Mouse (Mus musculus) intestine, embryonic 16.5 days (tissue): ENCODE data around the gene Cntnap1. TPM values are rescaled to one million over a fixed set of nuclear protein-coding genes. Genes with fewer than 3 reads are reported as not detected.

Experiments
- ATAC-seq: fragments of 200-750 bp; cut with Nextera tagmentation; 2 replicates; pipeline ENCODE4 v1.8.0; 2017; ENCODE audit warnings: moderate TSS enrichment, moderate library complexity
- H3K27ac ChIP-seq: fragments of 300-500 bp; sonication (generic); 2 replicates; pipeline ENCODE4 v1.5.1; 2014; ENCODE audit warnings: mild to moderate bottlenecking, low read length
- H3K27me3 ChIP-seq: fragments of 300-500 bp; sonication (generic); replicated peaks from 2 replicates; pipeline ENCODE4 v1.6.1; 2014; ENCODE audit warnings: low read length, control low read depth, mixed read lengths; ENCODE audit not compliant: control insufficient read depth, insufficient read depth
- H3K36me3 ChIP-seq: fragments of 300-500 bp; sonication (generic); 2 replicates; pipeline ENCODE4 v1.6.1; 2014; ENCODE audit warnings: low read length, control low read depth; ENCODE audit not compliant: control insufficient read depth, insufficient read depth
- H3K4me1 ChIP-seq: fragments of 300-500 bp; sonication (generic); 2 replicates; pipeline ENCODE4 v1.6.1; 2014; ENCODE audit warnings: low read length, control low read depth, mixed read lengths; ENCODE audit not compliant: control insufficient read depth, insufficient read depth
- H3K4me2 ChIP-seq: fragments of 300-500 bp; sonication (generic); 2 replicates; pipeline ENCODE4 v1.6.1; 2014; ENCODE audit warnings: low read depth, low read length, control low read depth
- H3K4me3 ChIP-seq: fragments of 300-500 bp; sonication (generic); 2 replicates; pipeline ENCODE4 v1.5.1; 2014; ENCODE audit warnings: mild to moderate bottlenecking, low read length
- H3K9ac ChIP-seq: fragments of 300-500 bp; sonication (generic); 2 replicates; pipeline ENCODE4 v1.6.1; 2014; ENCODE audit warnings: low read depth, low read length
- H3K9me3 ChIP-seq: fragments of 300-500 bp; sonication (generic); 2 replicates; pipeline ENCODE4 v1.6.1; 2016; ENCODE audit warnings: low read length, control low read depth; ENCODE audit not compliant: control insufficient read depth
- WGBS: fragments of 180-500 bp; shearing (Covaris S2); extraction: QIAGEN DNeasy Blood & Tissue Kit; methylation state at CpG from one replicate; pipeline ENCODE4 v1.1.7; 2014; 5-methylcytosine and 5-hydroxymethylcytosine counted together
- polyA plus RNA-seq: library from polyadenylated mRNA; unstranded; fragments of >200 nt; fragmentation: Nextera tagmentation; extraction: Ambion mirVana; gene quantifications from 2 replicates; pipeline ENCODE4 v1.2.1, GENCODE M21; 2015

Gene Cntnap1
- polyA plus RNA-seq, 1 experiment from 2014 or later: 0.87 TPM

DNA sequence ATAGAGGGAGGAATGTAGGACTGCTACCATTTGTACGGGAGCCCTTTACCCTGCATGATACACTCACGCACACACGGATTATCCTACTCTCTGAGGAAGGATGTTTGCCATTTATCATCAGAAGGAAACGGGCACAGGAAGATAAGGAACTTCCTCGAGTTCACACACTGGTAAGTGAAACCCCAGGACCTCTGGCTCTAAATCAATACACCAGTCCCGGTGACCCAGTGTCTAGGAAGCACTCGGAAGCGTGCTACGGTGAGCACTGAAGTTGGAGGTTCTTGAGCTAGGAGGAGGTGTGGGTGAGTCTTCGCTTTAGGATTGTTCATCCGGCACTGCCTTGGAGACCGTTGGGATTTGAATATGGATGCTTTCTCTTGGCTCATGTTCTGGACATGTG, 37.3 kb upstream of the Cntnap1 start:
- Histone ChIP-seq H3K27me3 (no peaks in the 10 kb centered on the region), H3K36me3 (no peaks in the 10 kb centered on the region), H3K9ac (no peak overlapping the region), H3K4me3 (no peak overlapping the region), H3K9me3 (no peaks in the 10 kb centered on the region), H3K4me1 (peaks cover 3% of the 10 kb centered on the region; the same call in 1 of the 2 replicates), H3K4me2 (no peak overlapping the region), H3K27ac (no peak overlapping the region)
- WGBS: 57% methylated on average over 12 of the region's 12 CpGs
- ATAC-seq: no peak

DNA sequence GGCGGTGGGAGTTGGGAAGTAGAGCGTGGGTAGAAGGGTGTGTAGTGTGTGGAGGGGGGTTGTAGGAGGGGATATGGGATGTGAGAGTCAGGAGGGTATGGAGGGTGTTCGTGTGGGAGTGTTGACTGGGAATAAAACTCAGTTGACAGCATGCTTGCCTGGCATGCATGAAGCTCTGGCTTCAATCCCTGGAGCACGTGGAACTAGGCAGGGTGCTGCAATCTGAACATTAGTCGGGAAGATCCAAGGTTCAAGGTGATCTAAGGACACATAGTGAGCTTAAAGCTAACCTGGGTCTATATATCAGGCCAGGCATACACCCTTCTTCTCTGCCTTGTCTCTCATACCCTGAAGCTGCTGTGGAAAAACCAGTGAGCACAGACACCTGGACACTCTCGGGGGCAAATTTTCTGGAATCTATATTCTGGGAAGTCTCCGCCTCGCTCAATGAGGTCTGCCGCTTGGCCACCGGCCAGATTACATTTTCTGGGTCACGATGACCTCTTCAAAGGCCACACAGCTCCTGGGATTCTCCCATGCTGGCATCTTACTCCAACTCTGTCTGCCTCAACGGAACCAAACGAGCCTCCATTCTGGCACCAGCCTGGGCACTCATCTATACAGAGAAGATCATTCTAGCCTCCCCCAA, 36.0 kb upstream of the Cntnap1 start:
- H3K4me2 ChIP-seq: no peak overlapping the region
- no peak overlapping the region for H3K4me3 ChIP-seq
- ATAC-seq: no peak
- H3K27me3 ChIP-seq: no peaks in the 10 kb centered on the region
- no peaks in the 10 kb centered on the region for H3K9me3 ChIP-seq
- WGBS: 76% methylated on average over 13 of the region's 13 CpGs
- H3K9ac ChIP-seq: no peak overlapping the region
- no peak overlapping the region for H3K27ac ChIP-seq
- H3K36me3 ChIP-seq: no peaks in the 10 kb centered on the region
- peaks cover 10% of the 10 kb centered on the region; the same call in 1 of the 2 replicates for H3K4me1 ChIP-seq

DNA sequence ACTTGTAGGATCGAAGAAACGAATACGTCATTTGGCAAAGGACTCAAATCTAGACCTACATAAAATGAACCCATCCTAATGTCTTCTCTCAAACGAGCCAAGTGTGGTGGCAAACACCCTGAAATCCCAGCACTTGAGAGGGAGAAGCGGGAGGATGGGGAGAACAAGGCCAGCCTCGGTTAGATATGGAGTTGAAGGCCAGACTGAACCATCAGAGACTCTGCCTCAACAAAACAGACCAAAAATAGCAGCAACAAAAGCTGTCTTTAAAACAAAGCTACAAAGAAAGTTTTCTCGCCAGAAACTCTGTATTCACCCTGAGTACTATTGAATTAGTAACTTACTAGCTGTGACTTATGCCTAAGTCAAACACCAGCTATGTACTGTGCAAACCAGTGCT, 33.3 kb upstream of the Cntnap1 start:
- H3K27me3 ChIP-seq: no peaks in the 10 kb centered on the region
- 77% methylated on average over 7 of the region's 7 CpGs for WGBS
- H3K36me3 ChIP-seq: no peaks in the 10 kb centered on the region
- H3K9ac ChIP-seq: no peak overlapping the region
- H3K4me3 ChIP-seq: no peak overlapping the region
- H3K27ac ChIP-seq: no peak overlapping the region
- H3K4me1 ChIP-seq: peaks cover 10% of the 10 kb centered on the region; the same call in 1 of the 2 replicates
- no peak overlapping the region for H3K4me2 ChIP-seq
- H3K9me3 ChIP-seq: no peaks in the 10 kb centered on the region
- no peak for ATAC-seq

DNA sequence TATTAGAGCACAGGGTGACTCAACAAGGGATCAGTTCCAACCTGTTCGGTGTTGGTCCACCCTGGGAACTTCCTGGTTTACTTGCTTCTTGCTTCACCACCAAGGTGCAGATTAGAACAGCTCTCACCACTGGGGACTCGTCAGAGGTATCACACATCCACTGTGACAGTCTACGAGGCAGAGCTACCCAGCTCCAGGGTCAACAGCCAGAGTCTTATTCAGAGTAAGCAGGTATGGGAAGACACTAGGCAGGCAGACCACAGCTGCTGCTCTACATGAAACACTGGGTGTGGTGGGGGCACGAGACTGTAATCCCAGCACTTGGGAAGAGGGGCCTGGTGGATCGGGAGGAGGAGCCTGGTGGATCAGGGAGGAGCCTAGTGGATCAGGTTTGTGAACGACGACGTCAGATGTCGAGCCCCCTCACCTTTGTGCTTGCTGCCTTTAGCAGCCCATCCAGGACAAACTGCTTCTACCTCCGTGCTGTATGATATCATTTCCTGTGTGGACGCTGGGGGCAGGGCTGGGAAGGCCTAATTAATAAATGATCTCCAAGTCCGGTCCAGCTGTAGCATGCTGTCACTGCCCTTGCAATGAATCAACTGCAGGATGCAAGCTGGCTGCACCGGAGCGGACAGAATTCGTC, 31.7 kb upstream of the Cntnap1 start:
- Histone ChIP-seq H3K27ac (no peak overlapping the region), H3K9me3 (no peaks in the 10 kb centered on the region), H3K36me3 (no peaks in the 10 kb centered on the region), H3K4me2 (peak overlapping the region; percentile 44), H3K4me1 (peaks cover 13% of the 10 kb centered on the region), H3K27me3 (no peaks in the 10 kb centered on the region), H3K4me3 (peak overlapping the region; percentile 12; the same call in 1 of the 2 replicates), H3K9ac (peak overlapping the region; percentile 15)
- peak; percentile 53 for ATAC-seq
- WGBS: 25% methylated on average over 15 of the region's 15 CpGs

DNA sequence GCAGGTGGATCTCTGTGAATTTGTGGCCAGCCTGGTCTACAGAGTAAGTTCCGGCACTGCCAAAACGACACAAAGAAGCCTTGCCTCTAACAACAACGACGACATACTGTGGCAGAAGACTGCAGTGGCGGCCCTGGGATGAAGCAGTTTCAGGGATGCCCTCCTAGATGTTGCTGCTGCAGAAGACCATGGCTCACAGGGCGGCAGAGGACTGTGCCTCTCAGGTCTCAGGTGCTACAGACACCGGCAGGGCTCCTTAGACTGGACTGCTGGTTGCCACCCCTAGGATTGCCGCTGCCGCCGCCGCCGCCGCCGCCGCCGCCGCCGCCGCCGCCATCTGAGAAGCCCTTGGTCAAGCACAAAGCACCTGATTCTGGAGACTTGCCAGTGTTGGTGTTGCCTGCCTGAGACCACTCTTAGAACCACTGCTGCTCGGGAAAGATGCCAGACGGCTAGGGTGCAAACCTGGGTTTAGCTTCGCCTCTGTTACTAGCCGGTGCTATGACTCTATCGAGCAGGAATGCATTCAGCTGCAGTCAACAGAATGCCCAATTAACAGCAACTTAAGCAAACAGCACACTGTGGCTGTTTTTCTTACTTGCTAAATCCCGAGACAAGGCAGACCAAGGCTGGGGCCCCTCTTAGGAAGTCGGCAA, 30.0 kb upstream of the Cntnap1 start:
- no peak for ATAC-seq
- Histone ChIP-seq H3K4me2 (peak overlapping the region; percentile 63), H3K4me1 (peaks cover 17% of the 10 kb centered on the region), H3K9me3 (no peaks in the 10 kb centered on the region), H3K36me3 (no peaks in the 10 kb centered on the region), H3K4me3 (peak overlapping the region; percentile 35), H3K9ac (peak overlapping the region; percentile 50), H3K27me3 (no peaks in the 10 kb centered on the region), H3K27ac (no peak overlapping the region)
- WGBS: 27% methylated on average over 27 of the region's 27 CpGs

DNA sequence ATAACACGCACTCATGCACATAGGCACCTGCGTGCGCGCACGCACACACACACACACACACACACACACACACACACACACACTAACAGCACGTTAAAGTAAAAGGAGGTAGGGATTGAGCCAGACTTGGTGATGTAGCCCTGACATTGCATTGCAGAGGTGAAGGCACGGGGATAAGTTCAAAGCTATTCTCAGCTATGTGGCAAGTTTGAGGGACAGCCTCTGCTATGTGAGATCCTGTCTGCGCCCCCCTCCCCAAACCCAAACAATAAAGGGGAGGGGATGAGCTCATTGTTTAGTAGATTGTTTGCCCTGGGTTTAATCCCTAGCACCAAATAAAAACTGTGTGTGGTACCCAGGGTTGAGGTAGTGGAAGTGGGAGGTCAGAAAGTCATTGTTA, 29.2 kb upstream of the Cntnap1 start:
- 83% methylated on average over 8 of the region's 8 CpGs for WGBS
- no peaks in the 10 kb centered on the region for H3K9me3 ChIP-seq
- no peak overlapping the region for H3K9ac ChIP-seq
- H3K27ac ChIP-seq: no peak overlapping the region
- H3K27me3 ChIP-seq: no peaks in the 10 kb centered on the region
- H3K36me3 ChIP-seq: no peaks in the 10 kb centered on the region
- H3K4me3 ChIP-seq: no peak overlapping the region
- ATAC-seq: no peak
- no peak overlapping the region for H3K4me2 ChIP-seq
- peaks cover 17% of the 10 kb centered on the region for H3K4me1 ChIP-seq

DNA sequence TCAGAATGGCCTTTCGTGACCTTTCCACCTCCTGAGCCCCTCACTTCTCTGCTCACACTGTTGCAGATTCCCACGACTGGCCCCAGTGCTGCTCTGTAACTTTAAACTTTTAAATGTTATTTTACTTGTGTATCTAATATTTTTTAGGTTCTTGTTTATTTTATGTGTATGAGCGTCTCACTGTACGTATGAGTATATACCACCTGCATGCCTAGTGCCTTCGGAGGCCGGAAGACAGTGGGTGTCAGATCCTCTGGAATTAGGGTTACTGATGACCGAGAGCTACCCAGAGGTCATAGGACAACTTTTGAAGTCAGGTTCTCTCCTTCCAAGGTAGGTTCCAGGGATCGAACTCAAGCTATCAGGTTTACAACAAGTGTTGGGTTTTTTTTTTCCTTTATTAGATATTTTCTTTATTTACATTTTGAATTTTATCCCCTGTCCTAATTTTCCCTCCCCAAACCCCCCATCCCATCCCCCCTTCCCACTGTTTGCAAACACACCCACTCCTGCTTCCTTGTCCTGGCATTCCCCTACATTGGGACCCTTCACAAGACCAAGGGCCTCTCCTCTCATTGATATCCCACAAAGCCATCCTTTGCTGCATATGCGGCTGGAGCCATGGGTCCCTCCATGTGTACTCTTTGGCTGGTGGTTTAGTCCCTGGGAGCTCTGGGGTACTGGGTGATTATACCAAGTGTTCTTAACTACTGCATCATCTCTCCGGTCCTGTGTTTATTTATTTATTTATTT, 27.9 kb upstream of the Cntnap1 start:
- WGBS: 86% methylated on average over 10 of the region's 10 CpGs
- Histone ChIP-seq H3K27ac (no peak overlapping the region), H3K27me3 (no peaks in the 10 kb centered on the region), H3K4me2 (no peak overlapping the region), H3K9ac (no peak overlapping the region), H3K36me3 (no peaks in the 10 kb centered on the region), H3K4me1 (peaks cover 17% of the 10 kb centered on the region), H3K9me3 (no peaks in the 10 kb centered on the region), H3K4me3 (no peak overlapping the region)
- ATAC-seq: no peak

DNA sequence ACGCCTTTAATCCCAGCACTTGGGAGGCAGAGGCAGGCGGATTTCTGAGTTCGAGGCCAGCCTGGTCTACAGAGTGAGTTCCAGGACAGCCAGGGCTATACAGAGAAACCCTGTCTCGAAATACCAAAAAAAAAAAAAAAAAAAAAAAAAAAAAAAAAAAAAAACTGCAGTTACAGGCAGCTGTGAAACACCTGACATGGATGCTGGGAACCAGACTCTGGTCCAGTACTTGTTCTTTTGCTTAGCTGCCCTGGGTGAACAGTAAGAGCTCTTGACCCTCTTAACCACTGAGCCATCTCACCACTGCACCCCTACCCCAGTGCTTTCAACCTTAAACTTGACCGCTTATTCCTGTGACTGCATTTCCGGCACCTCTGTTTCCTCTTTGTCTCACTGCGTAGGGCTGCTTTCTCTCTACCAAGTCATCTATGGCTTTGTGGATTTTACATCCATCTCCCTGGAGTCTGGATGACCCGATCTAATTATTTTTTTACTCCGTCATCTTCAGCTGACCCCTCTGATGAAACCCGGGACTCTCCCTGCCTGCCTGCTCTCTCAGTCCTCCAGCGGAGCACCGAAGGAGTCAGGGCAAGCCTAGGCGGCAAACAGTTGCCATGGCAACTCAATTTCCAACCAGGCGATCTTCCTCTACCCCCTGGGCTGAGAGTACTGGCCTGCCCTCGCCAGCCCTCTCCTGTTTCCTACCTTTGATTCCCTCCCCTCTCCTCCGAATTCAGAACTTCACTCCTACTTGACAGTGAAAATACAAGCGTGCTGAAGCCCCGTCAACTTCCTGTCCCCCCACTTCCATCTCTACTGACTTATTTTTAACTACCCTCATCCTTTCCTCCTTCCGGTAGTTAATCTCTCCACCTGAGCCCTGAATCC, 26.7 kb upstream of the Cntnap1 start:
- no peaks in the 10 kb centered on the region for H3K27me3 ChIP-seq
- H3K9ac ChIP-seq: peak overlapping the region; percentile 48
- no peaks in the 10 kb centered on the region for H3K36me3 ChIP-seq
- ATAC-seq: 0 out of 2 replicates have a peak, but pooled peaks have one; percentile 44
- no peaks in the 10 kb centered on the region for H3K9me3 ChIP-seq
- WGBS: 25% methylated on average over 18 of the region's 19 CpGs
- no peak overlapping the region for H3K27ac ChIP-seq
- H3K4me2 ChIP-seq: peak overlapping the region; percentile 52
- H3K4me3 ChIP-seq: peak overlapping the region; percentile 29
- H3K4me1 ChIP-seq: peaks cover 16% of the 10 kb centered on the region
